Mouse (Mus musculus): ENCODE data around the gene Diras2. TPM values are rescaled to one million over a fixed set of nuclear protein-coding genes. Genes with fewer than 3 reads are reported as not detected.

Gene Diras2
- total and polyA plus RNA-seq, 2 experiments = 0.02 TPM; not detected in 1

- no peak overlapping the region for H3K27ac ChIP-seq (replicated peaks; ENCODE audit: insufficient read depth, low read depth, low read length)
- no peaks in the 10 kb centered on the region for H3K36me3 ChIP-seq (ENCODE audit: control insufficient read depth, insufficient read depth, low read length)
- WGBS = 82% methylated on average over 11 of the region's 11 CpGs
- no peaks in the 10 kb centered on the region for H3K27me3 ChIP-seq (ENCODE audit: control insufficient read depth, insufficient read depth, low read length)
- no peak overlapping the region for H3K9ac ChIP-seq (ENCODE audit: low read depth, low read length)
- no peak for DNase-seq (ENCODE audit: extremely low read depth, low read depth, low spot score)
- no peaks in the 10 kb centered on the region for H3K4me1 ChIP-seq (ENCODE audit: control insufficient read depth, insufficient read depth, low read length)
- no peaks in the 10 kb centered on the region for H3K79me2 ChIP-seq (ENCODE audit: control insufficient read depth, insufficient read depth, low read length)
- no peak overlapping the region for H3K4me3 ChIP-seq (ENCODE audit: insufficient read depth, low read depth, low read length)
- TF ChIP-seq CTCF (IDR thresholded peaks at IDR 0.05; ENCODE audit: low read depth, low read length) (no peak), POLR2A (IDR thresholded peaks at IDR 0.05; ENCODE audit: extremely low read depth, insufficient read depth, low read length) (no peak)
Observed at GRCm38 (mm10) chr13:52476998-52477601, 54.0 kb downstream of the Diras2 start.

- Histone ChIP-seq H3K27ac (replicated peaks; ENCODE audit: insufficient read depth, low read depth, low read length) (no peak overlapping the region), H3K9ac (ENCODE audit: low read depth, low read length) (no peak overlapping the region), H3K79me2 (ENCODE audit: control insufficient read depth, insufficient read depth, low read length) (no peaks in the 10 kb centered on the region), H3K4me3 (ENCODE audit: insufficient read depth, low read depth, low read length) (no peak overlapping the region), H3K36me3 (ENCODE audit: control insufficient read depth, insufficient read depth, low read length) (no peaks in the 10 kb centered on the region), H3K27me3 (ENCODE audit: control insufficient read depth, insufficient read depth, low read length) (no peaks in the 10 kb centered on the region), H3K4me1 (ENCODE audit: control insufficient read depth, insufficient read depth, low read length) (no peaks in the 10 kb centered on the region)
- DNase-seq (ENCODE audit: extremely low read depth, low read depth, low spot score) = peak; percentile 5
- TF ChIP-seq POLR2A (IDR thresholded peaks at IDR 0.05; ENCODE audit: extremely low read depth, insufficient read depth, low read length) (no peak), CTCF (IDR thresholded peaks at IDR 0.05; ENCODE audit: low read depth, low read length) (peak; percentile 57; the same call in 1 of the 2 replicates)
- 46% methylated on average over 3 of the region's 3 CpGs for WGBS
Observed at GRCm38 (mm10) chr13:52476222-52476621, 54.9 kb downstream of the Diras2 start.

- Histone ChIP-seq H3K79me2 (ENCODE audit: control insufficient read depth, insufficient read depth, low read length) (no peaks in the 10 kb centered on the region), H3K9ac (ENCODE audit: low read depth, low read length) (no peak overlapping the region), H3K4me3 (ENCODE audit: insufficient read depth, low read depth, low read length) (no peak overlapping the region), H3K4me1 (ENCODE audit: control insufficient read depth, insufficient read depth, low read length) (no peaks in the 10 kb centered on the region), H3K27ac (replicated peaks; ENCODE audit: insufficient read depth, low read depth, low read length) (no peak overlapping the region), H3K27me3 (ENCODE audit: control insufficient read depth, insufficient read depth, low read length) (no peaks in the 10 kb centered on the region), H3K36me3 (ENCODE audit: control insufficient read depth, insufficient read depth, low read length) (no peaks in the 10 kb centered on the region)
- TF ChIP-seq CTCF (IDR thresholded peaks at IDR 0.05; ENCODE audit: low read depth, low read length) = no peak
- WGBS = 90% methylated on average over 10 of the region's 10 CpGs
- DNase-seq (ENCODE audit: extremely low read depth, low read depth, low spot score) = no peak
Observed at GRCm38 (mm10) chr13:52475264-52475663, 55.8 kb downstream of the Diras2 start.

- Histone ChIP-seq H3K79me2 (ENCODE audit: control insufficient read depth, insufficient read depth, low read length) (no peaks in the 10 kb centered on the region), H3K4me1 (ENCODE audit: control insufficient read depth, insufficient read depth, low read length) (no peaks in the 10 kb centered on the region), H3K27ac (replicated peaks; ENCODE audit: insufficient read depth, low read depth, low read length) (no peak overlapping the region), H3K4me3 (ENCODE audit: insufficient read depth, low read depth, low read length) (no peak overlapping the region), H3K27me3 (ENCODE audit: control insufficient read depth, insufficient read depth, low read length) (no peaks in the 10 kb centered on the region), H3K36me3 (ENCODE audit: control insufficient read depth, insufficient read depth, low read length) (no peaks in the 10 kb centered on the region), H3K9ac (ENCODE audit: low read depth, low read length) (no peak overlapping the region)
- DNase-seq (ENCODE audit: extremely low read depth, low read depth, low spot score) = no peak
- 75% methylated on average over 3 of the region's 3 CpGs for WGBS
- no peak for TF ChIP-seq POLR2A (IDR thresholded peaks at IDR 0.05; ENCODE audit: extremely low read depth, insufficient read depth, low read length)
- no peak for TF ChIP-seq CTCF (IDR thresholded peaks at IDR 0.05; ENCODE audit: low read depth, low read length)
Observed at GRCm38 (mm10) chr13:52474807-52475206, 56.3 kb downstream of the Diras2 start.

GRCm38 (mm10) chr13:52469795-52470690 is 61.0 kb downstream of the Diras2 start:
- H3K9ac ChIP-seq (ENCODE audit: low read depth, low read length) = no peak overlapping the region
- H3K27me3 ChIP-seq (ENCODE audit: control insufficient read depth, insufficient read depth, low read length) = no peaks in the 10 kb centered on the region
- H3K36me3 ChIP-seq (ENCODE audit: control insufficient read depth, insufficient read depth, low read length) = no peaks in the 10 kb centered on the region
- 71% methylated on average over 10 of the region's 10 CpGs for WGBS
- H3K27ac ChIP-seq (replicated peaks; ENCODE audit: insufficient read depth, low read depth, low read length) = no peak overlapping the region
- H3K79me2 ChIP-seq (ENCODE audit: control insufficient read depth, insufficient read depth, low read length) = no peaks in the 10 kb centered on the region
- TF ChIP-seq POLR2A (IDR thresholded peaks at IDR 0.05; ENCODE audit: extremely low read depth, insufficient read depth, low read length) = no peak
- no peak for TF ChIP-seq CTCF (IDR thresholded peaks at IDR 0.05; ENCODE audit: low read depth, low read length)
- H3K4me3 ChIP-seq (ENCODE audit: insufficient read depth, low read depth, low read length) = no peak overlapping the region
- DNase-seq (ENCODE audit: extremely low read depth, low read depth, low spot score) = no peak
- no peaks in the 10 kb centered on the region for H3K4me1 ChIP-seq (ENCODE audit: control insufficient read depth, insufficient read depth, low read length)

GRCm38 (mm10) chr13:52465141-52465540 is 65.9 kb downstream of the Diras2 start:
- no peak for DNase-seq (ENCODE audit: extremely low read depth, low read depth, low spot score)
- no peak overlapping the region for H3K9ac ChIP-seq (ENCODE audit: low read depth, low read length)
- H3K4me3 ChIP-seq (ENCODE audit: insufficient read depth, low read depth, low read length) = no peak overlapping the region
- no peak overlapping the region for H3K27ac ChIP-seq (replicated peaks; ENCODE audit: insufficient read depth, low read depth, low read length)
- H3K36me3 ChIP-seq (ENCODE audit: control insufficient read depth, insufficient read depth, low read length) = no peaks in the 10 kb centered on the region
- TF ChIP-seq POLR2A (IDR thresholded peaks at IDR 0.05; ENCODE audit: extremely low read depth, insufficient read depth, low read length) (no peak), CTCF (IDR thresholded peaks at IDR 0.05; ENCODE audit: low read depth, low read length) (no peak)
- H3K27me3 ChIP-seq (ENCODE audit: control insufficient read depth, insufficient read depth, low read length) = 0 out of 2 replicates have a peak, but pooled peaks cover 3% of the 10 kb centered on the region
- H3K4me1 ChIP-seq (ENCODE audit: control insufficient read depth, insufficient read depth, low read length) = no peaks in the 10 kb centered on the region
- no peaks in the 10 kb centered on the region for H3K79me2 ChIP-seq (ENCODE audit: control insufficient read depth, insufficient read depth, low read length)
- 75% methylated on average over 6 of the region's 6 CpGs for WGBS
